Mouse (Mus musculus): Measurements from ENCODE around the gene Ifitm2.
A peak's percentile ranks its signal among the peaks of the same experiment; 100 is the strongest.

DNA sequence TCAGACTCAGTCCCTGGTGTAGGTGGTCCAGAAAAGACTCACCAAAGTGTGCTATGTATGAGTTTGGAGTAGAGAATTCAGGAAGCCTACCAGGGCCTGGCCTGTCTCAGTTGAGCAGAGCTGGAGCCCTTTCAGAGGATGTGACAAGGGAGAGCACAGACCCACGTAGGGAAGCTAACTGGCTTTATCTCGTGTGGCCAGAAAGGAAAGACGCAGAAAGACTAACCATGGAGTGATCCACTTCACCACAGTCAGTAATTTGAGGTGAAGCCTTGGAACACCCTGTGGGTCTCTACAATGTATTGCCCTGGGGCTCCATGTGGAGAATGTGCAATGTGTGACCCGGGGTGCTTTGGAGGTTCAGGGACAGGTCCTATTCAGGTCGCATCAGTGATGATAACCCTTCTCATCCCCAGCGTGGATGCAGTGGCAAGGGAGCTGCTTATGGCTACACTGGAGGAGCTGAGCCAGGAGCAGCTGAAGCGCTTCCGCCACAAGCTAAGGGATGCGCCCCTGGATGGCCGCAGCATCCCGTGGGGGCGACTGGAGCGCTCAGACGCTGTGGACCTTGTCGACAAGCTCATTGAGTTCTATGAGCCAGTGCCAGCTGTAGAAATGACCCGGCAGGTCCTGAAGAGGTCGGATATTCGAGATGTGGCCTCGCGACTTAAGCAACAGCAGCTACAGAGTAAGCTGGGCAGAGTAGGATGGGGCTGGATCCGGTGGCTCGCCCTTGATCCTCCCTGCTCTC lies 34.4 kb downstream of the Ifitm2 start:
- no peak for TF ChIP-seq POLR2A (IDR thresholded peaks at IDR 0.05; ENCODE audit: low read depth, low read length)
- TF ChIP-seq CTCF (IDR thresholded peaks at IDR 0.05; ENCODE audit: extremely low read depth, insufficient read length, insufficient replicate concordance, low read depth, low read length), result 0 out of 2 replicates have a peak, but pooled peaks have one; percentile 2

Measured in small intestine, adult 2 months (tissue).